Mouse (Mus musculus) urinary bladder, postnatal 4 days (tissue): ENCODE measurements around the gene Drap1.

ENCODE experiments used
- DNase-seq, 2 experiments: peaks; one replicate each; pipeline ENCODE4 v3.0.0; 2021 to 2022; ENCODE audit warnings: low spot score in 2 of 2

The Drap1 gene

GRCm38 (mm10) chr19:5448354-5449150, 23.8 kb upstream of the Drap1 start:
- DNase-seq = no peak

- DNase-seq = peak; percentile 58 to 66
Measured at GRCm38 (mm10) chr19:5447515-5448353, 23.0 kb upstream of the Drap1 start, which contains the start of gene Fosl1. TSS of gene Fosl1 (plus strand) at chr19:5447547.

- no peak for DNase-seq
Measured at GRCm38 (mm10) chr19:5445747-5446146, 21.0 kb upstream of the Drap1 start.

GRCm38 (mm10) chr19:5444954-5445353, 20.2 kb upstream of the Drap1 start:
- DNase-seq = no peak

GRCm38 (mm10) chr19:5444371-5444908, 19.7 kb upstream of the Drap1 start:
- DNase-seq = no peak

GRCm38 (mm10) chr19:5433951-5434350, 9.2 kb upstream of the Drap1 start:
- DNase-seq = no peak

GRCm38 (mm10) chr19:5432992-5433852, 8.4 kb upstream of the Drap1 start:
- peak in 1 of 2 experiments; percentile 49 for DNase-seq

GRCm38 (mm10) chr19:5431911-5432464, 7.2 kb upstream of the Drap1 start:
- no peak for DNase-seq

GRCm38 (mm10) chr19:5430408-5430807, 5.6 kb upstream of the Drap1 start:
- no peak for DNase-seq

GRCm38 (mm10) chr19:5429806-5430205, 5.0 kb upstream of the Drap1 start:
- DNase-seq = peak in 1 of 2 experiments; percentile 54

GRCm38 (mm10) chr19:5429219-5429618, 4.4 kb upstream of the Drap1 start:
- no peak for DNase-seq

GRCm38 (mm10) chr19:5428083-5428482, 3.3 kb upstream of the Drap1 start:
- no peak for DNase-seq

- DNase-seq = no peak
Measured at GRCm38 (mm10) chr19:5426640-5427290, 2.0 kb upstream of the Drap1 start.

GRCm38 (mm10) chr19:5425906-5426565, 1.3 kb upstream of the Drap1 start:
- no peak for DNase-seq

- peak; percentile 74 to 78 for DNase-seq
Measured at GRCm38 (mm10) chr19:5424092-5424781, 542 bp downstream of the Drap1 start.

GRCm38 (mm10) chr19:5423561-5423960, 1.2 kb downstream of the Drap1 start:
- DNase-seq = no peak

- no peak for DNase-seq
Measured at GRCm38 (mm10) chr19:5422895-5423443, 1.8 kb downstream of the Drap1 start.

GRCm38 (mm10) chr19:5422267-5422666, 2.5 kb downstream of the Drap1 start:
- DNase-seq = no peak

GRCm38 (mm10) chr19:5421784-5422183, 3.0 kb downstream of the Drap1 start:
- DNase-seq = no peak
